Mouse (Mus musculus) spleen, postnatal 36 days (tissue): ENCODE measurements around the gene Capn5.

Experiments used
- DNase-seq, 2 experiments: peaks; one replicate each; pipeline ENCODE4 v3.0.0; 2022; ENCODE audit warnings: low spot score in 2 of 2, mixed read lengths in 1 of 2

The Capn5 gene

GRCm38 (mm10) chr7:98176322-98177070 lies 1.6 kb downstream of the Capn5 start:
- peak in 1 of 2 experiments; percentile 34 for DNase-seq

- peak; percentile 63 to 76 for DNase-seq
These were observed 3.0 kb downstream of the Capn5 start for GRCm38 (mm10) chr7:98174883-98175755.

GRCm38 (mm10) chr7:98173408-98173807 lies 4.7 kb downstream of the Capn5 start:
- no peak for DNase-seq

- no peak for DNase-seq
These were observed 5.4 kb downstream of the Capn5 start for GRCm38 (mm10) chr7:98172661-98173060.

GRCm38 (mm10) chr7:98171141-98172073 lies 6.7 kb downstream of the Capn5 start:
- peak; percentile 57 to 75 for DNase-seq

GRCm38 (mm10) chr7:98164999-98165528 lies 13.0 kb downstream of the Capn5 start:
- peak; percentile 61 to 63 for DNase-seq

- DNase-seq, result no peak
These were observed 13.6 kb downstream of the Capn5 start for GRCm38 (mm10) chr7:98164382-98164998.

GRCm38 (mm10) chr7:98163700-98164099 lies 14.4 kb downstream of the Capn5 start:
- DNase-seq, result no peak

GRCm38 (mm10) chr7:98162239-98162638 lies 15.8 kb downstream of the Capn5 start:
- no peak for DNase-seq

- DNase-seq, result no peak
These were observed 17.9 kb downstream of the Capn5 start for GRCm38 (mm10) chr7:98160041-98160740.

GRCm38 (mm10) chr7:98158481-98158880 lies 19.6 kb downstream of the Capn5 start:
- DNase-seq, result no peak

GRCm38 (mm10) chr7:98157636-98158332 lies 20.3 kb downstream of the Capn5 start:
- no peak for DNase-seq

GRCm38 (mm10) chr7:98156280-98156665 lies 21.8 kb downstream of the Capn5 start:
- DNase-seq, result no peak

GRCm38 (mm10) chr7:98155546-98156279 lies 22.4 kb downstream of the Capn5 start:
- peak; percentile 54 to 56 for DNase-seq

- DNase-seq, result no peak
These were observed 24.2 kb downstream of the Capn5 start for GRCm38 (mm10) chr7:98153892-98154291.

- DNase-seq, result no peak
These were observed 24.7 kb downstream of the Capn5 start for GRCm38 (mm10) chr7:98153345-98153744.

GRCm38 (mm10) chr7:98152400-98152799 lies 25.7 kb downstream of the Capn5 start:
- DNase-seq, result no peak

GRCm38 (mm10) chr7:98150525-98150924 lies 27.5 kb downstream of the Capn5 start:
- DNase-seq, result no peak

GRCm38 (mm10) chr7:98149802-98150201 lies 28.3 kb downstream of the Capn5 start:
- no peak for DNase-seq
